Mouse (Mus musculus) liver, embryonic 14.5 days (tissue): ENCODE data around the gene Sars. TPM values are rescaled to one million over a fixed set of nuclear protein-coding genes. Genes with fewer than 3 reads are reported as not detected.

Experiments used
- ATAC-seq: fragments of 200-750 bp; cut with Nextera tagmentation; 2 replicates; pipeline ENCODE4 v1.8.0; 2017; ENCODE audit warnings: moderate number of reproducible peaks, mild to moderate bottlenecking, moderate library complexity; ENCODE audit not compliant: insufficient read depth
- DNase-seq, 3 experiments: peaks; one replicate each; pipeline ENCODE4 v3.0.0-alpha.2; 2012 to 2013; ENCODE audit warnings: low read depth in 3 of 3, low spot score in 3 of 3
- H3K27ac ChIP-seq: fragments of 300-500 bp; sonication (generic); 2 replicates; pipeline ENCODE4 v1.5.1; 2014; ENCODE audit warnings: moderate library complexity, mild to moderate bottlenecking, control low read depth, inconsistent platforms
- H3K27me3 ChIP-seq: fragments of 300-500 bp; sonication (generic); 2 replicates; pipeline ENCODE4 v1.6.1; 2014; ENCODE audit warnings: mild to moderate bottlenecking, low read length, moderate library complexity; ENCODE audit not compliant: control insufficient read depth, insufficient read depth
- H3K36me3 ChIP-seq: fragments of 300-500 bp; sonication (generic); replicated peaks from 2 replicates; pipeline ENCODE4 v1.6.1; 2014; ENCODE audit warnings: low read depth; ENCODE audit not compliant: control insufficient read depth, insufficient read depth
- H3K4me1 ChIP-seq, 2 experiments: fragments of 200-500 bp in 1 of 2; fragments of 300-500 bp in 1 of 2; sonication (generic) in 1 of 2; replicated peaks; 2 replicates each; pipeline ENCODE4 v1.6.1; 2012 to 2014; ENCODE audit warnings: antibody characterized with exemption in 1 of 2, inconsistent platforms in 1 of 2, low read length in 1 of 2; ENCODE audit not compliant: control insufficient read depth in 2 of 2, insufficient read depth in 2 of 2
- H3K4me2 ChIP-seq: fragments of 300-500 bp; sonication (generic); 2 replicates; pipeline ENCODE4 v1.6.1; 2014; ENCODE audit warnings: low read depth, mild to moderate bottlenecking, control low read depth, moderate library complexity
- H3K4me3 ChIP-seq, 2 experiments: fragments of 200-500 bp in 1 of 2; fragments of 300-500 bp in 1 of 2; sonication (generic) in 1 of 2; 2 replicates each; pipeline ENCODE4 v1.5.1; 2012 to 2014; ENCODE audit warnings: low read depth in 2 of 2, low read length in 2 of 2, mild to moderate bottlenecking in 2 of 2, control low read depth in 1 of 2, inconsistent platforms in 1 of 2, moderate library complexity in 1 of 2; ENCODE audit not compliant: insufficient read depth in 1 of 2
- H3K9ac ChIP-seq: fragments of 300-500 bp; sonication (generic); replicated peaks from 2 replicates; pipeline ENCODE4 v1.6.1; 2014; ENCODE audit warnings: mild to moderate bottlenecking, control low read depth, moderate library complexity
- H3K9me3 ChIP-seq: fragments of 300-500 bp; sonication (generic); 2 replicates; pipeline ENCODE4 v1.6.1; 2016; ENCODE audit warnings: low read length, mixed read lengths; ENCODE audit not compliant: control insufficient read depth
- CTCF ChIP-seq: IDR thresholded peaks from 2 replicates; pipeline ENCODE4 v1.5.1; 2016; ENCODE audit warnings: antibody characterized with exemption, low read depth, control low read depth
- EP300 ChIP-seq: IDR thresholded peaks from 2 replicates; pipeline ENCODE4 v1.6.1; 2016; ENCODE audit warnings: antibody characterized with exemption, low read depth
- WGBS: fragments of 180-500 bp; shearing (Covaris S2); extraction: QIAGEN DNeasy Blood & Tissue Kit; methylation state at CpG from one replicate; pipeline ENCODE4 v1.1.7; 2014; ENCODE audit not compliant: insufficient replicate concordance; 5-methylcytosine and 5-hydroxymethylcytosine counted together
- polyA plus RNA-seq, 2 experiments: library from polyadenylated mRNA; depleted of rRNA in 1 of 2; stranded (reverse) in 1 of 2; unstranded in 1 of 2; fragments of >200 nt; fragmentation: Nextera tagmentation in 1 of 2; extraction: Ambion mirVana in 1 of 2; gene quantifications; 2 replicates each; pipeline versions ENCODE4 v1.2.1 to v1.2.3; 2012 to 2014

The Sars gene
- polyA plus RNA-seq, 2 experiments: 39.9 to 76.1 TPM

GRCm38 (mm10) chr3:108414857-108415830, 29.9 kb downstream of the Sars start, which contains the start of gene Celsr2:
Gene Celsr2 (minus strand): TSS chr3:108415552.
- 8% methylated on average over 67 of the region's 67 CpGs for WGBS
- no peak for TF ChIP-seq CTCF
- H3K4me2 ChIP-seq: peak within 1 kb of the TSS; percentile 74
- no peak within 1 kb of the TSS for H3K27ac ChIP-seq
- DNase-seq (no peak), ATAC-seq (peak; percentile 17; the same call in 1 of the 2 replicates)
- H3K27me3 ChIP-seq: peaks cover 22% of the 10 kb centered on the region
- H3K4me3 ChIP-seq: peak within 1 kb of the TSS; percentile 50 to 54
- H3K4me1 ChIP-seq: no peaks in the 10 kb centered on the region
- H3K9me3 ChIP-seq: 0 out of 2 replicates have a peak, but pooled peaks cover 2% of the 10 kb centered on the region
- no peaks in the 10 kb centered on the region for H3K36me3 ChIP-seq
- H3K9ac ChIP-seq: peak within 1 kb of the TSS; percentile 47

GRCm38 (mm10) chr3:108413634-108414360, 31.2 kb downstream of the Sars start:
- DNase-seq (no peak), ATAC-seq (no peak)
- Histone ChIP-seq H3K9ac (no peak overlapping the region), H3K27ac (no peak overlapping the region), H3K36me3 (no peaks in the 10 kb centered on the region), H3K4me1 (no peaks in the 10 kb centered on the region), H3K9me3 (0 out of 2 replicates have a peak, but pooled peaks cover 2% of the 10 kb centered on the region), H3K27me3 (peaks cover 22% of the 10 kb centered on the region), H3K4me2 (no peak overlapping the region), H3K4me3 (no peak overlapping the region)
- 90% methylated on average over 35 of the region's 35 CpGs for WGBS
- no peak for TF ChIP-seq EP300
- no peak for TF ChIP-seq CTCF

GRCm38 (mm10) chr3:108411754-108412121, 33.3 kb downstream of the Sars start:
- DNase-seq (no peak), ATAC-seq (no peak)
- Histone ChIP-seq H3K36me3 (no peaks in the 10 kb centered on the region), H3K9ac (no peak overlapping the region), H3K27me3 (peaks cover 19% of the 10 kb centered on the region), H3K27ac (no peak overlapping the region), H3K4me2 (no peak overlapping the region), H3K4me1 (no peaks in the 10 kb centered on the region), H3K9me3 (0 out of 2 replicates have a peak, but pooled peaks cover 2% of the 10 kb centered on the region), H3K4me3 (no peak overlapping the region)
- TF ChIP-seq CTCF (no peak), EP300 (no peak)
- 66% methylated on average over 8 of the region's 8 CpGs for WGBS

- peaks cover 13% of the 10 kb centered on the region for H3K27me3 ChIP-seq
- ATAC-seq (no peak), DNase-seq (no peak)
- no peaks in the 10 kb centered on the region for H3K36me3 ChIP-seq
- no peak overlapping the region for H3K9ac ChIP-seq
- WGBS: 52% methylated on average over 5 of the region's 5 CpGs
- H3K4me2 ChIP-seq: no peak overlapping the region
- TF ChIP-seq CTCF (no peak), EP300 (no peak)
- H3K27ac ChIP-seq: no peak overlapping the region
- H3K4me3 ChIP-seq: no peak overlapping the region
- H3K4me1 ChIP-seq: no peaks in the 10 kb centered on the region
- H3K9me3 ChIP-seq: 0 out of 2 replicates have a peak, but pooled peaks cover 2% of the 10 kb centered on the region
Observed at GRCm38 (mm10) chr3:108411026-108411753, 33.8 kb downstream of the Sars start.
